Mouse (Mus musculus): ENCODE results near the gene Gm9774. TPM values are rescaled to one million over a fixed set of nuclear protein-coding genes. Genes with fewer than 3 reads are reported as not detected.

Gm9774 gene
- 4.8 TPM for polyA plus RNA-seq (2014; fragmentation: Illumina TruSeq; extraction: RNeasy Lipid Tissue Mini Kit (QIAGEN cat#74804); ENCODE audit: low read depth, low replicate concordance)

GRCm38 (mm10) chr3:92429323-92429722, at the start of gene Gm9774:
TSS of gene Gm9774 (minus strand) at chr3:92429423.

GRCm38 (mm10) chr3:92458620-92459019, 29.4 kb upstream of the Gm9774 start, which contains the start of gene Sprr3:
TSS of gene Sprr3 (minus strand) at chr3:92458720.

GRCm38 (mm10) chr3:92438689-92439088, 9.5 kb upstream of the Gm9774 start, which contains the start of gene Sprr1b:
TSS of gene Sprr1b (minus strand) at chr3:92438789.

GRCm38 (mm10) chr3:92432282-92432681, 3.1 kb upstream of the Gm9774 start, which contains the start of gene Sprr2k:
TSS of gene Sprr2k (plus strand) at chr3:92432582.

GRCm38 (mm10) chr3:92417782-92418181, 11.4 kb downstream of the Gm9774 start, which contains the start of gene Sprr2j-ps:
TSS of gene Sprr2j-ps (plus strand) at chr3:92418082.

GRCm38 (mm10) chr3:92407691-92408090, 21.5 kb downstream of the Gm9774 start, which contains the start of gene Sprr2i:
TSS of gene Sprr2i (plus strand) at chr3:92407991.

GRCm38 (mm10) chr3:92385385-92385784, 43.8 kb downstream of the Gm9774 start, which contains the start of gene Sprr2h:
TSS of gene Sprr2h (plus strand) at chr3:92385685.

Other genes with a start within 250 kb of the Gm9774 start
- not detected for gene Sprr2a1, start 213.6 kb downstream of the Gm9774 start, polyA plus RNA-seq (2014; fragmentation: Illumina TruSeq; extraction: RNeasy Lipid Tissue Mini Kit (QIAGEN cat#74804); ENCODE audit: low read depth, low replicate concordance)
- 0.83 TPM for gene Sprr2a2, start 213.5 kb downstream of the Gm9774 start, polyA plus RNA-seq (2014; fragmentation: Illumina TruSeq; extraction: RNeasy Lipid Tissue Mini Kit (QIAGEN cat#74804); ENCODE audit: low read depth, low replicate concordance)
- gene Sprr2a3, start 144.0 kb downstream of the Gm9774 start, polyA plus RNA-seq (2014; fragmentation: Illumina TruSeq; extraction: RNeasy Lipid Tissue Mini Kit (QIAGEN cat#74804); ENCODE audit: low read depth, low replicate concordance), result not detected
- gene Sprr2b, start 112.8 kb downstream of the Gm9774 start, polyA plus RNA-seq (2014; fragmentation: Illumina TruSeq; extraction: RNeasy Lipid Tissue Mini Kit (QIAGEN cat#74804); ENCODE audit: low read depth, low replicate concordance), result not detected
- not detected for gene Sprr2d, start 90.3 kb downstream of the Gm9774 start, polyA plus RNA-seq (2014; fragmentation: Illumina TruSeq; extraction: RNeasy Lipid Tissue Mini Kit (QIAGEN cat#74804); ENCODE audit: low read depth, low replicate concordance)
- gene Sprr2e, start 77.3 kb downstream of the Gm9774 start, polyA plus RNA-seq (2014; fragmentation: Illumina TruSeq; extraction: RNeasy Lipid Tissue Mini Kit (QIAGEN cat#74804); ENCODE audit: low read depth, low replicate concordance), result not detected
- gene Sprr2f, start 64.2 kb downstream of the Gm9774 start, polyA plus RNA-seq (2014; fragmentation: Illumina TruSeq; extraction: RNeasy Lipid Tissue Mini Kit (QIAGEN cat#74804); ENCODE audit: low read depth, low replicate concordance), result not detected
- not detected for gene Sprr2h, start 43.7 kb downstream of the Gm9774 start, polyA plus RNA-seq (2014; fragmentation: Illumina TruSeq; extraction: RNeasy Lipid Tissue Mini Kit (QIAGEN cat#74804); ENCODE audit: low read depth, low replicate concordance)
- gene Sprr2i, start 21.4 kb downstream of the Gm9774 start, polyA plus RNA-seq (2014; fragmentation: Illumina TruSeq; extraction: RNeasy Lipid Tissue Mini Kit (QIAGEN cat#74804); ENCODE audit: low read depth, low replicate concordance), result not detected
- not detected for gene Sprr2j-ps, start 11.3 kb downstream of the Gm9774 start, polyA plus RNA-seq (2014; fragmentation: Illumina TruSeq; extraction: RNeasy Lipid Tissue Mini Kit (QIAGEN cat#74804); ENCODE audit: low read depth, low replicate concordance)
- not detected for gene Sprr2k, start 3.2 kb upstream of the Gm9774 start, polyA plus RNA-seq (2014; fragmentation: Illumina TruSeq; extraction: RNeasy Lipid Tissue Mini Kit (QIAGEN cat#74804); ENCODE audit: low read depth, low replicate concordance)
- not detected for gene Sprr1b, start 9.4 kb upstream of the Gm9774 start, polyA plus RNA-seq (2014; fragmentation: Illumina TruSeq; extraction: RNeasy Lipid Tissue Mini Kit (QIAGEN cat#74804); ENCODE audit: low read depth, low replicate concordance)
- not detected for gene Sprr3, start 29.3 kb upstream of the Gm9774 start, polyA plus RNA-seq (2014; fragmentation: Illumina TruSeq; extraction: RNeasy Lipid Tissue Mini Kit (QIAGEN cat#74804); ENCODE audit: low read depth, low replicate concordance)
- gene Sprr1a, start 56.5 kb upstream of the Gm9774 start, polyA plus RNA-seq (2014; fragmentation: Illumina TruSeq; extraction: RNeasy Lipid Tissue Mini Kit (QIAGEN cat#74804); ENCODE audit: low read depth, low replicate concordance), result not detected
- gene Sprr4, start 71.1 kb upstream of the Gm9774 start, polyA plus RNA-seq (2014; fragmentation: Illumina TruSeq; extraction: RNeasy Lipid Tissue Mini Kit (QIAGEN cat#74804); ENCODE audit: low read depth, low replicate concordance), result not detected
- gene 2310046K23Rik, start 105.1 kb upstream of the Gm9774 start, polyA plus RNA-seq (2014; fragmentation: Illumina TruSeq; extraction: RNeasy Lipid Tissue Mini Kit (QIAGEN cat#74804); ENCODE audit: low read depth, low replicate concordance), result not detected
- gene Ivl, start 144.3 kb upstream of the Gm9774 start, polyA plus RNA-seq (2014; fragmentation: Illumina TruSeq; extraction: RNeasy Lipid Tissue Mini Kit (QIAGEN cat#74804); ENCODE audit: low read depth, low replicate concordance), result not detected
- gene Smcp, start 159.6 kb upstream of the Gm9774 start, polyA plus RNA-seq (2014; fragmentation: Illumina TruSeq; extraction: RNeasy Lipid Tissue Mini Kit (QIAGEN cat#74804); ENCODE audit: low read depth, low replicate concordance), result 191 TPM
- gene 2210017I01Rik, start 178.1 kb upstream of the Gm9774 start, polyA plus RNA-seq (2014; fragmentation: Illumina TruSeq; extraction: RNeasy Lipid Tissue Mini Kit (QIAGEN cat#74804); ENCODE audit: low read depth, low replicate concordance), result not detected
- not detected for gene Lce6a, start 192.2 kb upstream of the Gm9774 start, polyA plus RNA-seq (2014; fragmentation: Illumina TruSeq; extraction: RNeasy Lipid Tissue Mini Kit (QIAGEN cat#74804); ENCODE audit: low read depth, low replicate concordance)
- gene Lce1a1, start 218.9 kb upstream of the Gm9774 start, polyA plus RNA-seq (2014; fragmentation: Illumina TruSeq; extraction: RNeasy Lipid Tissue Mini Kit (QIAGEN cat#74804); ENCODE audit: low read depth, low replicate concordance), result not detected
- gene Lce1b, start 227.5 kb upstream of the Gm9774 start, polyA plus RNA-seq (2014; fragmentation: Illumina TruSeq; extraction: RNeasy Lipid Tissue Mini Kit (QIAGEN cat#74804); ENCODE audit: low read depth, low replicate concordance), result not detected
- gene Lce1a2, start 240.9 kb upstream of the Gm9774 start, polyA plus RNA-seq (2014; fragmentation: Illumina TruSeq; extraction: RNeasy Lipid Tissue Mini Kit (QIAGEN cat#74804); ENCODE audit: low read depth, low replicate concordance), result not detected
- gene Lce1c, start 249.8 kb upstream of the Gm9774 start, polyA plus RNA-seq (2014; fragmentation: Illumina TruSeq; extraction: RNeasy Lipid Tissue Mini Kit (QIAGEN cat#74804); ENCODE audit: low read depth, low replicate concordance), result not detected